Mouse (Mus musculus): ENCODE measurements around the gene Cdc27.
"Not testable (repeated sequence)": the region's sequence is repeated elsewhere in the genome, so short reads cannot be mapped to it uniquely, and the experiment has no call there.

Gene Cdc27

DNA sequence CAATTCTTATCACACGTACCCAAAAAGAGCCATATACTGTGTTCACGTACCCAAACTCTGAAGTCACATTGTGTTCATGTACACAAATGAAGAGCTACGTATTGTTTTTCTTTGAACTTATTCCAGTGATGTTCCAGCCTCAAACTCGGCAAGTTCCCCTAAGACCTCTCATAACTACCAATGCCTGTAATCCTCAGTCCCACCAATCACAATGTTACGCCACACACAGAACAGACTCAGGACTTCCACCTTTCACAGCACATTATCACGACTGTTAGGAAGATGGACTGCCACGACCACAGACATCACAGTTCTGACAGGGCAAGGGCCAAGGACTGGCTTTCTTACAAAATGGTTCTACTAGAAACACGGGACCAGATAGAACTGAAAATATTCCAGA lies 20.1 kb upstream of the Cdc27 start:
- not testable (repeated sequence) for DNase-seq

DNA sequence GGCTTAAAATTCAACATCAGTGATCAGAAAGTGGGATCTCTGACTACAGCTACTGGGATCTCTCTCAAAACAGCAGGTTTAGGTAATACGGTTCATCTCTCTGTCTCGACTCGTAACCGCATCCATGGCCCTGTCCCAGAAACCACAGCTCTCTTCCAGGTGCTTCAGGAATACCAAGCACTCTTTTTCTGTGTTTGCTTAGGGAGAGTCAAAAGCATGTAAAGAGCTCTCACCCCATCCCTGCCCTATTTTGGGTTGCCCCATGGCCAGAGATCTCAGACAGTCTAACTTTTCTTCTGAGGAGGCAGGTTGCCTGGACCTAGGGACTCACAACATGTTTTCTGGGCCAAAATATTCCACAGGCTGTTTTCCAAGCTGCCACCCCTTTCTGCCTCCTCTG lies 17.9 kb upstream of the Cdc27 start:
- no peak for DNase-seq

- no peak for DNase-seq
Measured at GRCm38 (mm10) chr11:104567736-104568135, 17.3 kb upstream of the Cdc27 start.

GRCm38 (mm10) chr11:104566796-104567195 lies 16.4 kb upstream of the Cdc27 start:
- no peak for DNase-seq

DNA sequence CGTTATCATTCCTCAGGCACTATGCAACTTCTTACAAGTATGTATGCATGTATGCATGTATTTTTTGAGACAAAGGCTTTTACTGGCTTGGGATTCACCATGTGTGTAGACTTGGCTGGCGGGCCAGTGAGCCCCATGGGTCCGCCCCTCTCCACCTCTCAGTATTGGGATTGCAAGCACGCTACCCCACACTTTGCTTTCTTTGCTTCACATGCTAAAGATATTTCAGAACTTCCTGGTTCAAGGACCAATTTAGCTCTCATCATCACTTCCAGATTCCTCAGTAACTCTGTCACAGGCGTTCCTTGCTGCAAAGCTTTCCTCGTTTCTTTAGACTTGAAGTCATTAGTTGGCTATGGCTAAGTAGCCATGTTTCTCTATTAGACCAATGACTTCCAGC lies 15.7 kb upstream of the Cdc27 start:
- DNase-seq: no peak

DNA sequence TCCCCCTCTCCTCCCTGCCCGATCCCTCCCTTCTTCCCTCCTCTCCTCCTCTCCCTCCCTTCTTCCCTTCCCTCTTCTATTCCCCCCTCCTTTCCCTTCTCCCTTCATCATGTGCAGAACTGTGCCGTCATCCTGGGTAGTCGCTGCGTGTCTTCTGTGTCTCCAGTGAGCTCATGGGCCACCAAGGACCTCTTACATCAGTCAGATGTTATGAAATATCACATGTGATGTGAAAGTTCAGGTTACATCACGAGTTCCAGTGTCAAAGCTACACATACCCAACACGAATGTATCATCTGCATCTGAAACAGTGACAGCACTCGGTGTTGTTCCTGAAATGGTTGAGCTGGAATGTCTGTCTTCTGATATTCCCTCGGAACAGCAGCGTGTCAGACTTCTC lies 14.8 kb upstream of the Cdc27 start:
- no peak for DNase-seq

DNA sequence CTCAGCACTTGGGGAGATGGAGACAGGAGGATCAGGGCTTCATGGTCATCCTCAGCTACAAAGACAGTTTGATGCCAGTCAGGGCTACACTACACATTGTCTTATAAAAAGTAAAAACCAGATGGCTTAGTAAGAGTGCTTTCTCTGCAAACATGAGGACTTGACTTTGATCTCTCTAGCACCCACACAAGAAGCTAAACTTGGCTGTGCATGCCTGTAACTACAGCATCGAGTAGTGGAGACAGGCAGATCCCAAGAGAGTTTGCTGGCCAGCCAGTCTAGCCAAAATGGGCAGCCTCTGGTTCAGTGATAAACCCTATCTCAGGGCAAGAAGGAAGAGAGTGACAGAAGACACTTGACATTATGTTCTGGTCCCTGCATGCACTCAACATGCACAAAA lies 13.1 kb upstream of the Cdc27 start:
- DNase-seq: no peak

GRCm38 (mm10) chr11:104560971-104561370 lies 10.6 kb upstream of the Cdc27 start:
- DNase-seq: no peak

DNA sequence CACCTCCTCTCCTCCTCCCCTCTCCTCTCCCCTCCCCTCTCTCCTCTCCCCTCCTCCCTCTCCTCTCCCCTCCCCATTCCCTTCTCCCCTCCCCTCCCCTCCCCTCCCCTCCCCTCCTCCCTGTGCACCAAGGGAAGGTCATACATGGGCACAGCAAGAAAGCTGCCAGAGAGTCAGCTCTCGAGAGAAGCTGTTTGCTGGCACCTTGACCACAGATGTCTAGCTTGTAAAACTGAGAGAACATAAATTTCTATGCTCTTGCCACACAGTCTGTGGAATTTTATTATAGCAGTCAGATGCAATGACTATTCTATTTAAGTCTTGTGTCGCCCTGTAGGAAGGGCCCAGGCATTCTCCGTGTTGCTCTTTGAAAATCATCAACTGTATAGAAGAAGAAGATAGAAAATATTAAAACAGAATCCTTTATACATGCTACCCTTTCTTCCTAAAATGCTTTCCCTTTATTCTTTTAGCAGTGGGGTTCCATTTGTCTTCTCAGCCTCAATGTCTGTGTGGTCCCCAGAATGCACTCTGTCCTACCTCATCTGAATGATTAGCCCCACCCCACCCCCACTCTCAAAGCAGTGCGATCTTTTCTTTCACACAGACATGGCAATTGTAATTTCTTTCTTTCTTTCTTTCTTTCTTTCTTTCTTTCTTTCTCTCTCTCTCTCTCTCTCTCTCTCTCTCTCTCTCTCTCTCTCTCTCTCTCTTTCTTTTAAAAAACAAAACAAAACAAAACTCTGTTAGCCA lies 8.4 kb upstream of the Cdc27 start:
- DNase-seq: no peak

- no peak for DNase-seq
Measured at GRCm38 (mm10) chr11:104558065-104558464, 7.6 kb upstream of the Cdc27 start.

DNA sequence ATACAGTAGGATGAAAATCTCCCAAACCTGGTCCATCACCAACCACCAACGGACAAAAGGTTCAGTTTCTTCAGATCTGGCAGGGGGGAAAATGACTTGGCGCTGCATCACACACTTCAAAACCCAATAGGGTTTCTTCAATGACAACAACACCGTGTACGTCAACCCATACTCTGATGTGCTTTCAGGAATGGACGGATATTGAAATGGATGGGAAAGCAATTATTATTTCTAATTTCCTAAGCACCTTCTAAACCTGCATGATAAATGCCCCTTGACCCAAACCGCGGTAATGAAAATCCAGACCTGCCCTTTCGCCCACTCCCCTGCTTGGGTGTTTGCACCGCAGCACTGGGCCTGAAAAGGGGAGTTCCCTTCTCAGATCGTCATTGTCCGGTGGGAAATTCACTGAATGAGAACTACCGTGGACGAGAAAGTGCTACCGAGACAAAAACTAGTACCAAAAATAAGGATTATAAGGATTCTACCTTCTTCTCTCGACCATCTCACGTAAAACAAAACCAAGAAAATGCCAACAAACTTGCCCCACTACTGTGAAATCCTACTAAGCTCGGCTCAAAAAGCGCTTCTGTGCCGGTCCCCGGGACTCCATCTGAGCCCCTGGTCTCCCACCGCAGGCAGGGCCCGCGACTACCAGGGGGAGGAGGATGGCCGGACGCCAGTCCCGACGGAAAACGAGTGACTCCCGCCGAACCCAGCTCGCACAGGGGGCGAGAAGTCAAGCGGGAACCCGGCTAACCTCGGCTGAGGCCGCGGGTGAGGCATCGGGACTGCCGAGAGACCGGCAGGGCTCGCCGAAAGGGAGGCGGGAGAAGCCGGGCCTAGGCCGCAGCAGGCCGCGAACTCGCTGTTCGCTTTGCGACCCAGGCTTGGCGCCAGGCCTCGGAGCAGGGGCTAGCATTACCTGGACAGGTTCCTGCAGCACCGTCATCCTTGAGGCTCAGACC lies 698 bp downstream of the Cdc27 start:
- peak; percentile 8 for DNase-seq

DNA sequence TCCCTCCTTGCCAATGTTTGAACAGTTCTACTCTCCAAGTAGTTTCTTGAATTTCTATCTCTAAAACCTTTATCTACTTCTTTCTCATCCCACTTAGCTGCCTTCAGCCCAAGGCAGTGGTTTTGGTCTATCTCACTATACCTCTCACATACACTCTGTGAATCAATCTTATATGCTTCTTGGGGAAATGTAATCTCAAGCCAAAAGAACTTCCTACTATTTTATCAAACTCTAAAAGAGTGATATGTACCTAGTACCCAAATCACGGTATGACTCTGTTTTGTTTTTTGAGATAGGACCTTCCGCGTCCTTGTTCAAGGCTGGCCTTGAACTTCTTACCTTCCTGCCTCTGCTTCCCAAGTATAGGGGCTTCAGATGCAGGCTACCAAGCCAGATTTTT lies 2.9 kb downstream of the Cdc27 start:
- no peak for DNase-seq

GRCm38 (mm10) chr11:104544507-104544906 lies 5.9 kb downstream of the Cdc27 start:
- no peak for DNase-seq

GRCm38 (mm10) chr11:104543337-104543736 lies 7.1 kb downstream of the Cdc27 start:
- not testable (repeated sequence) for DNase-seq

DNA sequence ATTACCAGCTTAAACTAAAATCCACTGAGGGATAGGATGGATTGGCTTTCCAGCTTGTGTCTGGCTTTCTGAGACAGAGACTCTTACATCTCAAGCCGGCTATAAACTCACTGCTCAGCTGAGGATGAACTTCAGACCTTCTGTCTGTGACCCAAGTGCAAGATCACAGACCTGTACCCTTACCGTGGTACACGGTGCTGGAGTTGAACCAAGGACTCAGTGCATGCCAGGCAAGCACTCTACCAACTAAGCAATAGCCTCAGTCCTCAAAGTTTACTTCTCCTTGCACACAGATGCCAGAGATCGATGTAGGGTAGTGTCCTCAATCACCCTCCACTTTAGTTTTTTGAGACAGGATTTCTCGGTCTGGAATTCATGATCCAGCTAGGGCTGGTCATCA lies 10.6 kb downstream of the Cdc27 start:
- no peak for DNase-seq

DNA sequence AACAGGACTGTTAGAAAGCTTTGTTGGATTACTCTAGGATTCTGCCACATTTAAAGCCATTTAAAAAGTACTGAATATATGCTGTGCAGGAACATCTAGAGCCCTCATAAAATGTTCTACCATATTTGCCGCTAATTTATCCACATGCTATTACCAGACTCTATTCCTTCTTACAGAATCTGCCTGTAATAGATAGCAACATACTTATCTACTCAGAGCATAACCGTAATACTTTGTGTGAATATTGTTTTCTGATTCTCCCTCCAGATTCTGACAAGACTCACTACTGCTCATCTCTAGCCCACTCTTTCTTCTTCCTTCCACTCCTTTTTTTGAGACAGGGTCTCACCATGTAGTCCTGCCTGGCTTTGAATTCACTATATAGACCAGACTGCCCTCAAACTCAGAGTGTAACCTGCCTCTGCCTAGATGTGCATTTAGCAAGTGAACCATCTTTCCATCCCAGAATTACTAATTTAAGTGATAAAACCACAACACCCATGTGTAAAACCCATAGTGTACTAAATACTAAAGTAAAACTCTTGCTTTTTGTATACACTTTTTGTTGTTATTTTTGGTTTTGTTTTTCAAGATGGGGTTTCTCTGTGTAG lies 12.4 kb downstream of the Cdc27 start:
- DNase-seq: no peak

DNA sequence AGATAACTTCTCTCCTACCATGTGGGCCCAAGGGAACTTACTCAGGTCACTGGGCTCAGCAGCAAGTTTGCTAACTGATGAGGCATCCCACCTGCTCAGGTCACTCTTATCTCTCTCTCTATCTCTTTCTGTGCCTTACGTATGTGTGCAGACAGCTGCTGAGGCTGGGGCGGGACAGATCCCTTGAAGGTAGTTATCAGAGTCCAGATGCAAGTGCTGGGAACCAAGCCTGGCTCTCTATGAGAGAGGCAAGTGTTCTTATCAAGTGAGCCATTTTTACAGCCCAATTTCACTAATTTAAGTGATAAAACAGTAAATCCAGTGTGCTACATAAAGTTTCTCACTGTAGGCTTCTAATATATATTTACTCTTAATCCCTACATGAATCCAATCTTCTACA lies 13.6 kb downstream of the Cdc27 start:
- no peak for DNase-seq

- DNase-seq: no peak
Measured at GRCm38 (mm10) chr11:104525935-104526334, 24.5 kb downstream of the Cdc27 start.

DNA sequence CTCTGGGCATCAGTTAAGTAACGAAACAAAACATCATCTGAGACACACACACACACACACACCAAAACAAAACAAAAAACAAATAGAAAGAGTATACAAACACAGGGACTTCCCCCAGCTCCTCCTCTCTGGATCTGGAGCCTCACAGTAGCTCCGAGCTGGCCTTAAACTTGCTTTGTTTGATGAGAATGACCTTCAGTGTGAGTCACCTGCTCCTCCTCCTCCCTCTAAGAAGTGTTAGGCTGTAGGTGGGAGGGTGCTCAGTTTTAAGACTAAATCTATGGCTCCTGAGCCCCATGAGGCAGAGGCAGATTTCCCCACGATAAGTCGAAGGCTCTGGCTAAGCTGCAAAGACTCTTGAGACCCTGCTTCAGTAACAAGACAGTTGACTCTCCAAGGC lies 38.0 kb downstream of the Cdc27 start:
- no peak for DNase-seq

DNA sequence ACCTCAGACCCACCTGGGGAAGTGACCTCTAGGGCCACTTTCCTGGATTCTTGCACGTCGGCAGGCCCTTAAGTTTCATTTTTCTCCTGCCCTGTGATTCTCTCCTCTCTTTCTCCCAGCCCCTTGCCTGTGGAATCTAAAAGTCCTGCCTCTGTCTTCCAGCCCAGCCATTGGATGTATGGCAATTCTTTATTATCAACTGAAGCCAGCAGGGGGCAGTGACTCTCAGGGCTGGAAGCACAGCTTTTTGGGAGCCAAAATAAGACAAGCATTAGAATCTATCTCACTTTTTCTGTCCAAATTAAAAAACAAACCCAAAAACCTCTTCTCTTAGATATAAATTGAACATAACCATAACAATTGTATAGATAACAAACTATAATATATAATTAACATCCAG lies 39.8 kb downstream of the Cdc27 start:
- no peak for DNase-seq

GRCm38 (mm10) chr11:104508455-104508854 lies 42.0 kb downstream of the Cdc27 start:
- no peak for DNase-seq

DNA sequence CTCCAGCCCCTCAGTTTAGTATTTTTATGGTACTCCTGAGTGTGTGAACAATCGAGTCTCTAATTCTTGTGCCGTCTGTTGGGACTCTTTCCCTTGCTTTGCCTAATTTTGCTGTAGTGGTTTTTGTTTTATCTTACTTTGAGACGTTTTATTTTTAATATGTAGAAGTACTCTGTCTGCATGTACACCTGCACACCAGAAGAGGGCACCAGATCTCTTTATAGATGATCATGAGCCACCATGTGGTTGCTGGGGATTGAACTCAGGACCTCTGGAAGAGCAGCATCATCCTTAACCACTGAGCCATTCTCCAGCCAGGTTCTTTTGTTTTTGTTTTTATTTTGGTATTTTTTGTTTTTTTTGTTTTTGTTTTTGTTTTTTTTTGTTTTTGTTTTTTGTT lies 62.1 kb downstream of the Cdc27 start:
- no peak for DNase-seq

- no peak for DNase-seq
Measured at GRCm38 (mm10) chr11:104481971-104482370, 68.4 kb downstream of the Cdc27 start.

DNA sequence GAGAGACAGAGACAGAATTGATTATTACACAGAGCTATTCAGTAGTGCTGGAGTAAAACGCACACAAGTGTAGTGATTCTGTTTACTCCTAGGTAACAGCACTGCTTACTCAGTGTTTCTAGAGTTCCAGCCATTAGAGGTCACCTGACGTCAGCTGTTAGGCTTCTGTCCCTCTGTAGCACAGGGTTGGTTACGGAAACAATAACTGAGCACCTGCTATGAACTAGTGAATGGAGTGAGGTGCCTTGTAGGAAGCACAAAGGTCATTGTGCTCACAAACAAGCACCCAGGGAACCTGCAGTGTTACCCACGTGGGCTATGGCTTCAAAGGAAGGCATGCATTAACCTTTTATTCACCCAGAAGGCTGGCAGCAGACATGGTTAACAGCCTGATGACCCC lies 70.9 kb downstream of the Cdc27 start:
- DNase-seq: no peak
